Mouse (Mus musculus) heart, adult 2 months (tissue): ENCODE measurements at regions not wholly inside any gene's neighbourhood (a gene's known extent, or its start where the extent isn't known, plus 50 kb on each side); places are given as distances from the start of the nearest gene placed in this dataset.
"Not testable (repeated sequence)": the region's sequence is repeated elsewhere in the genome, so short reads cannot be mapped to it uniquely, and the experiment has no call there.

Source experiments
- DNase-seq, 2 experiments: peaks; one replicate each; pipeline ENCODE4 v3.0.0; 2021
- H3K27ac ChIP-seq: fragments of 200-600 bp; 2 replicates; pipeline ENCODE4 v1.8.1; 2022
- H3K27me3 ChIP-seq: fragments of 200-500 bp; 2 replicates; pipeline ENCODE4 v1.6.1; 2012; ENCODE audit warnings: mild to moderate bottlenecking, low read length, inconsistent platforms, mixed read lengths; ENCODE audit not compliant: control insufficient read depth, insufficient read depth
- H3K36me3 ChIP-seq: fragments of 200-500 bp; 2 replicates; pipeline ENCODE4 v1.6.1; 2012; ENCODE audit warnings: low read length, inconsistent platforms; ENCODE audit not compliant: control insufficient read depth, insufficient read depth
- H3K4me1 ChIP-seq: fragments of 200-500 bp; 2 replicates; pipeline ENCODE4 v1.6.1; 2011; ENCODE audit warnings: low read length; ENCODE audit not compliant: control insufficient read depth, insufficient read depth
- H3K4me3 ChIP-seq: fragments of 200-600 bp; 2 replicates; pipeline ENCODE4 v1.8.1; 2022
- H3K79me2 ChIP-seq: fragments of 200-500 bp; replicated peaks from 2 replicates; pipeline ENCODE4 v1.6.1; 2012; ENCODE audit warnings: mild to moderate bottlenecking, inconsistent platforms, low read length, moderate library complexity, mixed read lengths; ENCODE audit not compliant: control insufficient read depth, insufficient read depth
- H3K9ac ChIP-seq: fragments of 200-500 bp; 2 replicates; pipeline ENCODE4 v1.6.1; 2012; ENCODE audit warnings: low read depth, mild to moderate bottlenecking, control low read depth, inconsistent platforms, low read length, mixed read lengths
- CTCF ChIP-seq: fragments of 200-600 bp; IDR thresholded peaks from 2 replicates; pipeline ENCODE4 v1.8.1; 2022; ENCODE audit warnings: antibody characterized with exemption, mild to moderate bottlenecking, moderate library complexity
- EP300 ChIP-seq: fragments of 200-500 bp; IDR thresholded peaks from 2 replicates; pipeline ENCODE4 v1.6.1; 2011; ENCODE audit warnings: low read depth, low read length, control low read depth; ENCODE audit not compliant: insufficient read depth
- POLR2A ChIP-seq: fragments of 200-500 bp; IDR thresholded peaks from 2 replicates; pipeline ENCODE4 v1.6.1; 2011; ENCODE audit warnings: mild to moderate bottlenecking, low read depth, low read length, control low read depth; ENCODE audit not compliant: insufficient read depth
- whole genome bisulfite sequencing: fragments of 180-500 bp; shearing (Covaris S2); methylation state at CpG from one replicate; pipeline ENCODE4 v1.1.7; 2018; 5-methylcytosine and 5-hydroxymethylcytosine counted together
- intact Hi-C: fragments of 180-260 bp; cut with DNase I; formaldehyde crosslinking; loops from one replicate; pipeline ENCODE4 v1.15.1; 2025

GRCm38 (mm10) chr6:19855476-19855875 is 989.4 kb downstream of the Ankrd7 start:
- H3K4me3 ChIP-seq, DNase-seq, H3K27me3 ChIP-seq, H3K27ac ChIP-seq, H3K9ac ChIP-seq, H3K4me1 ChIP-seq, intact Hi-C loops, H3K36me3 ChIP-seq, H3K79me2 ChIP-seq: not testable (repeated sequence)
- WGBS = 41% methylated on average over 1 of the region's 1 CpGs

GRCm38 (mm10) chr6:19864101-19864500 is 998.0 kb downstream of the Ankrd7 start:
- intact Hi-C loops = no loop called here
- Histone ChIP-seq H3K27me3 (no peaks in the 10 kb centered on the region), H3K79me2 (no peaks in the 10 kb centered on the region), H3K9ac (no peak overlapping the region), H3K4me1 (no peaks in the 10 kb centered on the region), H3K27ac (no peak overlapping the region), H3K4me3 (no peak overlapping the region), H3K36me3 (no peaks in the 10 kb centered on the region)
- no peak for DNase-seq
- TF ChIP-seq CTCF (no peak), EP300 (no peak), POLR2A (no peak)
- WGBS = 71% methylated on average over 2 of the region's 2 CpGs

DNA sequence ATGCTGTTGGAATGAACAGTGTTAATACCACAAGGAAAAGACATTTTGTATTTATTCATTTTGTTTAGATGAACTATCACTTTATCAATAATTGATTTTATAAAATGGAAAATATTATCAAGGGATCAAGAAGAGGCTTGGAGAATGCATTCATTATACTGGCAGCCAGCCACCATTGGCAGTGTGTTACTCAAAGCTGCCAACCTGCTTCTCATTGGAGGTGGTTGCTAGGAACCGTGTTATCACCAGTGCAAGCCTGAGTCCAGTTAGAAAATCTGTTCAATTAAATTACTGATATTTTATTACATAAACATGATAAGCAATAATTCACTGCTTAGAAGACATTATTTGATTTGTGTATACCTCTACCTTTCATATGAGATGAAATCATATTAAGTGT is 1003.6 kb downstream of the Ankrd7 start:
- Histone ChIP-seq H3K4me1 (no peaks in the 10 kb centered on the region), H3K4me3 (no peak overlapping the region), H3K79me2 (no peaks in the 10 kb centered on the region), H3K9ac (no peak overlapping the region), H3K27ac (no peak overlapping the region), H3K36me3 (no peaks in the 10 kb centered on the region), H3K27me3 (no peaks in the 10 kb centered on the region)
- intact Hi-C loops = no loop called here
- 79% methylated on average over 1 of the region's 1 CpGs for WGBS
- TF ChIP-seq EP300 (no peak), POLR2A (no peak), CTCF (no peak)
- no peak for DNase-seq

- Histone ChIP-seq H3K79me2 (no peaks in the 10 kb centered on the region), H3K36me3 (no peaks in the 10 kb centered on the region), H3K9ac (no peak overlapping the region), H3K4me1 (no peaks in the 10 kb centered on the region), H3K27me3 (no peaks in the 10 kb centered on the region), H3K27ac (no peak overlapping the region), H3K4me3 (no peak overlapping the region)
- DNase-seq = no peak
- intact Hi-C loops = no loop called here
- TF ChIP-seq EP300 = no peak
- no peak for TF ChIP-seq CTCF
- TF ChIP-seq POLR2A = no peak
- WGBS = 74% methylated on average over 1 of the region's 1 CpGs
These were observed 1045.1 kb downstream of the Ankrd7 start for GRCm38 (mm10) chr6:19911181-19911580.

DNA sequence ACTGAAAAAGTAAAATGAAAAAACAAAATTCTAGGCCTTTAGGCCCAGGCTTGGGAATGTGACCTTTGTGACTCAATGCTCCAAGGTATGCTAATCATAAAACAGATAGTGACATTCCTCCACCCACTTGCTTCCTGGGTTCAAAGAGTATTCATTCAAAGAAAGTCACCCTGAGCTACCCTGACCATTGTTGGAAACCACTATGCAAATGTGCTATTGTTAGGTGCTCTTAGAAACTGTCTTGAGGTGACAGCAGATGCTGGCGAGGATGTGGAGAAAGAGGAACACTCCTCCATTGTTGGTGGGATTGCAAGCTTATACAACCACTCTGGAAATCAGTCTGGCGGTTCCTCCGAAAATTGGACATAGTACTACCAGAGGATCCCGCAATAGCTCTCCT is 1075.7 kb downstream of the Ankrd7 start:
- H3K36me3 ChIP-seq, H3K27me3 ChIP-seq, H3K9ac ChIP-seq, H3K4me3 ChIP-seq, H3K27ac ChIP-seq, H3K79me2 ChIP-seq, H3K4me1 ChIP-seq, DNase-seq, intact Hi-C loops: not testable (repeated sequence)
- 78% methylated on average over 4 of the region's 4 CpGs for WGBS

GRCm38 (mm10) chr6:19944334-19944733 is 1078.2 kb downstream of the Ankrd7 start:
- Histone ChIP-seq H3K79me2 (no peaks in the 10 kb centered on the region), H3K27me3 (no peaks in the 10 kb centered on the region), H3K4me3 (no peak overlapping the region), H3K27ac (no peak overlapping the region), H3K36me3 (no peaks in the 10 kb centered on the region), H3K4me1 (no peaks in the 10 kb centered on the region), H3K9ac (no peak overlapping the region)
- no peak for DNase-seq
- TF ChIP-seq EP300 (no peak), POLR2A (no peak), CTCF (no peak)
- intact Hi-C loops = no loop called here

GRCm38 (mm10) chr6:19945693-19946092 is 1079.6 kb downstream of the Ankrd7 start:
- Histone ChIP-seq H3K9ac (no peak overlapping the region), H3K4me1 (no peaks in the 10 kb centered on the region), H3K4me3 (no peak overlapping the region), H3K27ac (no peak overlapping the region), H3K36me3 (no peaks in the 10 kb centered on the region), H3K79me2 (no peaks in the 10 kb centered on the region), H3K27me3 (no peaks in the 10 kb centered on the region)
- intact Hi-C loops = no loop called here
- no peak for DNase-seq
- WGBS = 56% methylated on average over 4 of the region's 4 CpGs
- TF ChIP-seq POLR2A = no peak
- TF ChIP-seq CTCF = no peak
- TF ChIP-seq EP300 = no peak
